Mouse (Mus musculus) MEL (cell line): ENCODE results near the gene Gm9508.

Experiments used
- CTCF ChIP-seq, 3 experiments: IDR thresholded peaks in 2 of 3; conservative IDR thresholded peaks in 1 of 3; 2 replicates each; pipeline ENCODE4 v1.5.1; 2011 to 2012; ENCODE audit warnings: low read length in 3 of 3, low read depth in 2 of 3, mild to moderate bottlenecking in 2 of 3, improper control_type of control experiment in 1 of 3, inconsistent platforms in 1 of 3, mixed read lengths in 1 of 3, moderate library complexity in 1 of 3; ENCODE audit not compliant: control insufficient read depth in 1 of 3, insufficient read depth in 1 of 3, poor library complexity in 1 of 3, severe bottlenecking in 1 of 3
- E2F4 ChIP-seq: IDR thresholded peaks from 2 replicates; pipeline ENCODE4 v1.6.1; 2011; ENCODE audit warnings: low read depth, low read length, improper control_type of control experiment, borderline replicate concordance
- EP300 ChIP-seq, 2 experiments: IDR thresholded peaks; 2 replicates each; pipeline ENCODE4 v1.6.1; 2011; ENCODE audit warnings: improper control_type of control experiment in 2 of 2, low read length in 2 of 2, low read depth in 1 of 2, mild to moderate bottlenecking in 1 of 2
- GABPA ChIP-seq: IDR thresholded peaks from 2 replicates; pipeline ENCODE4 v1.6.1; 2012; ENCODE audit warnings: low read depth, mild to moderate bottlenecking, inconsistent platforms, low read length, improper control_type of control experiment, moderate library complexity
- GATA1 ChIP-seq: IDR thresholded peaks from 2 replicates; pipeline ENCODE4 v1.6.1; 2011; ENCODE audit warnings: low read depth, low read length, improper control_type of control experiment
- KAT2A ChIP-seq: conservative IDR thresholded peaks from 2 replicates; pipeline ENCODE4 v1.6.1; 2012; ENCODE audit warnings: low read depth, low read length, improper control_type of control experiment, inconsistent platforms
- MAFK ChIP-seq: IDR thresholded peaks from 2 replicates; pipeline ENCODE4 v1.6.1; 2011; ENCODE audit warnings: low read depth, mild to moderate bottlenecking, low read length, improper control_type of control experiment, borderline replicate concordance
- MYC ChIP-seq: IDR thresholded peaks from 2 replicates; pipeline ENCODE4 v1.6.1; 2011; ENCODE audit warnings: low read depth, mild to moderate bottlenecking, low read length, improper control_type of control experiment, moderate library complexity
- NELFE ChIP-seq: IDR thresholded peaks from 2 replicates; pipeline ENCODE4 v1.6.1; 2011; ENCODE audit warnings: low read depth, low read length, improper control_type of control experiment
- TCF12 ChIP-seq: IDR thresholded peaks from 2 replicates; pipeline ENCODE4 v1.6.1; 2014; ENCODE audit warnings: low read depth, mild to moderate bottlenecking, inconsistent platforms, low read length, improper control_type of control experiment, moderate library complexity
- ZC3H11A ChIP-seq: IDR thresholded peaks from 2 replicates; pipeline ENCODE4 v1.6.1; 2012; ENCODE audit warnings: low read depth, mild to moderate bottlenecking, inconsistent platforms, low read length, improper control_type of control experiment

- TF ChIP-seq CTCF (IDR thresholded peaks at IDR 0.05 in 2 of 3, conservative IDR thresholded peaks at IDR 0.05 in 1 of 3; ENCODE audit: control insufficient read depth in 1 of 3, insufficient read depth in 1 of 3, low read depth in 2 of 3, low read length in 3 of 3, poor library complexity in 1 of 3, severe bottlenecking in 1 of 3), result no peak
- no peak for TF ChIP-seq GABPA
- TF ChIP-seq ZC3H11A, result no peak
- no peak for TF ChIP-seq TCF12
- no peak for TF ChIP-seq GATA1
- TF ChIP-seq E2F4, result no peak
- no peak for TF ChIP-seq NELFE
- no peak for TF ChIP-seq MAFK
- no peak for TF ChIP-seq MYC
- no peak for TF ChIP-seq EP300 (IDR thresholded peaks at IDR 0.05; ENCODE audit: low read depth in 1 of 2, low read length in 2 of 2)
- TF ChIP-seq KAT2A, result no peak
Measured at GRCm38 (mm10) chr10:77682994-77683393, 14.0 kb downstream of the Gm9508 start.
